Mouse (Mus musculus) R1 (cell line): Measurements from ENCODE around the gene Klf7.

ENCODE experiments used
- DNase-seq: peaks from one replicate; pipeline ENCODE4 v3.0.0-alpha.2; 2018; ENCODE audit warnings: low read depth, low spot score

Gene Klf7

DNA sequence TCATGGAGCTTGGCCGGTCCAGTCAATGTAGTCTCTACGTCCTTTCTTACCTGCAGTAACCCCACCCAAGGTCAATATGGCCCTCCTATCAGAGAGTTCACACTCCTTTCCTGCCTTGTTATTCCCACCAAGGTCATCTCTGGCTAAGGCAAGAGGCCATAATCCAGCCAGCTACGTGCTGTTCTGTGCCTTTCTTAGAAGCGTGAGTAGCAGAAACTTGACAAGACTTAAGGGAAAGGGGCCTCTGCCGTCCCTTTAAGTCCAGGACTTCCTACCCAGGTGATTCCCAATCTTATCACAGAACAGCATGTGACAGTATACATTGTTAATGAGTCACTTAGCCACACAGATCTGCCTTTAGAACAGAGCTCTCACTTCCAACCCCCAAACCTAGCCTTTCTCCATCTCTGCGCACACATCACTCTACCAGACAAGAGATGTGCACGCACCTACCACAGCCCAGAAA lies 16.9 kb downstream of the Klf7 start:
- DNase-seq, result no peak

DNA sequence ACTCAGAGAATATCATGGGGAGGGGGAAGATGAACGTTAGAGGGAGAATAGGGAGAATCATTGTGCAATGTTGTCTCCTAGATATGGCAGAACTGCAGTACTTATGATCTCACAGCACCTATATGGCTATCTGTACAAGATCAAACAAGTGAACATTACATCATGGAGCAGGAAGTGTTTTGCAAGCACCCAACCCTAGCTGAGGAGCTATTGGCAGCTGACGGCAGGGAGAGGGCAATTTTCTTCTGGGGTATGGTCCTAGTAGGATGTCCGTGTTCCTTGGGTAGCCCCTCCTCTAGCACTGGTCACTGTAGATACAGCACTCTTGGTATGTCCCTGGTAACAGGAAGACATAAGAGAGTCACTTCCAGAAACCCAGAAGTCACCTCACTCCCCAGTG lies 17.4 kb downstream of the Klf7 start:
- no peak for DNase-seq

DNA sequence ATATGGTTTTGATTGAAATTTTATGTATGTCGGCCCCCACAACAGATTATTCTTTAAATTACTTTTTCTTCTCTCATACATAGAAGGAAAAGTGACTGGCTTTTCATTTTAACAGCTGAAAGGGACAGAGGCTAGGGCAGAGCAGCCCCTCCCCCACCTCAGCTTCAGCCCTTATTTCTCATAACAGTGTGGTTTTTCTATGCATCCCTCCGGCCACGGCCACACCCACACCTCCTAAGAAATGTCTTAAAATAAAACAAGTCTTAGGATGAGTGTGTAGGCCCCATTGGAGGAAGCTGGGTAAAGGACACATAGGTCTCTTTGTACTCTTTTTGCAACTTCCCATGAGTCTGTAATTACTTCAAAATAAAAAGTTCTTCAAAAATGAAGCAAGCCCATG lies 20.8 kb downstream of the Klf7 start:
- no peak for DNase-seq

DNA sequence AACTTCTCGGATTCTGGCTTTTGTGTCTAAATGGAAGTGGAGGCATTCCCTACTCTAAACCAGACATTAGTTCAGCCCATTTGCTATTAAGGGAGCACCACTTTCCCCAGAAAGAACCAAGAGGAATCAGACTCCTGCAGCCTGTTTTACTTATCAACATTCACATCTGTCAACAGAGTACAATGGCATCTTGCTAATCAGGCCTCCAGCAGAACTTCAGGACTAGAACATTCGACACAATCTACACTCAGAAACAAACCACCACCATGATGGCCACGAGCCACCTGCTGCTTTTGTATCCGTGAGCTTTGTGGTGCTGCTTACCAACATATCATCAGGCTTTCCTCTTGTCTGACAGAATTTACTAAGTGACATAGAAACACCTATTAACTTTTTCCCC lies 23.3 kb downstream of the Klf7 start:
- DNase-seq, result no peak

DNA sequence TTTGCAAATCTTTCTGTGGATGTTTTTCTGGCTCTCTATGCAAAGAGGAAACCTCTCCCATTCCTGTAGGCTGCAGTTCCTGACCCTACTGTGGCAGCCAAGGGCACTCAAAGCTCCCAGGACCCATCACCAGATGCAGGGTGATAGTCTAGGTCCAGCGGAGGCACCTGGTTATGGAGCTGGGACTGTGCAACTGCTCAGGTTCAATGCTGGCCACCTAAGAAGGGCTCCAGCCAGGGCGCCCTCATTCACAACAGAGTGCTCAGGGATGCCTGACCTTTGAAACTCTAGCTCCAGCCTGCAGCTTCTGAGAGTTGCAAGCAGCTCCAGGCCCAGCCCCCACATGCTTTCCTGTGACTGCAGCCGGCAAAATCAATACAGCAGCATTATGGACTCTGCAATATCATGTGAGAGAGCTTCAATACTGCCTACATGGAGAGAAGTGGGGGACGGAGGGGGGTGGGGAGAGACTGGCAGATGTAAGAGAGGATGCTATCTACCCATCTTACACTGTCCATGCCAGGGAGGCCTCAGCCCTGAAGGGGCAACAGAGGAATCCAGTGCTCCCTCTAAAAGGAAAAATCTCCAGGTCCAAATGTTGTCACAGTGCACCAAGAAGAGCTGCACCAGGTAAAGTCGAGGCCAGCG lies 24.3 kb downstream of the Klf7 start:
- no peak for DNase-seq

DNA sequence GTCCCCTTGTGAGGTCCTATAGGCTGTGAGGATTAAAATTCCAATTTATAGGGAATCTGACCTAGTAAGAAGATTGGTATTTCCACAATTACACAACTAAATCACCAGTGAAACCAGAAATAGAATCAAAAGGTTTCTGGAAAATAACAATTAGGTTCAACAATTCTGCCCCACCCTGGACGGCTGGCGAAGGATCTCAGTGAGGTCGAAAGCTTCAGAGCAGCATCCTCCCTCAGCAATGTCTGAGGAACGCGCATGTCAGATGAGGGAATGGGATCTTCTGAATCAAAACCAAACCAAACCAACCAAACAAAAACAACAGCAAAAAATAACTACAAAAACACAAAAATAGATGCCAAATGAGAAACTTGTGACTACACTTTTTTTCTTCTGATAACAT lies 29.1 kb downstream of the Klf7 start:
- DNase-seq, result no peak

DNA sequence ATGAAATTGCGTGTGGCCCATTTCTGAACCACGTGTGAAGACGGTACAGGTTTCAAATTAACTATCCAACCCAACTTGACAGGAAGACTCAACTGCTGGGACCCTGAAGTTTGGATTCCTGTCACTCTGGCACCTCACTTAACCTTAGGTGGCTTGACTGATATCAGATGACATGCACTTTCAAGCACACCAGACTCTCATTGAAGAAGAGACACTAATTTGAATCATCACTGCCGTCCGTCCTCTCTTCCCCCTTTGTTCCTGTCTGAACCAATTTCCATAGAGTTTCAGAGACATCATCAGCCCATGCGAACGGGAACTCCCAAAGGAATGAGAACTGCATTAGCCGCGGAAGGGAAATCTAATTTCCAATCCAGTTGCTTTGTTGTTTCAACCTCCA lies 30.5 kb downstream of the Klf7 start:
- DNase-seq, result no peak

DNA sequence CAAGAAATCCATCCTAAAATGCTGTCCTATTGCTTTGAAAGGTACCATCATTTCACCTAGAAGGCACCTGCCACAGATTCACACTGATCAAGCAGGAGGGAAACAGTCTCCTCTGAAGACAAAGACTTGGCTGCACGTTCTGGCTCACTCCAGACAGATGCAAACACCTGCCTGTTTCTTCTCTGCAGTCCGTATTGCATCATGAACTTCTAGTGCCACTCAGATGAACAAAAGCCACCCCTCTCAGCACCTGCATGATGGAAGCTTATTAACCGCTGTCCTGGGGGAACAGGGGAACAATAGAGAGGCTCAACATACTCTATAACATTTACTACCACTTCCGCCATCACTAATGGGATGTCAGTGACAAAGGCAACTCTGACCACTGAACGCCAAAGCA lies 31.5 kb downstream of the Klf7 start:
- no peak for DNase-seq

DNA sequence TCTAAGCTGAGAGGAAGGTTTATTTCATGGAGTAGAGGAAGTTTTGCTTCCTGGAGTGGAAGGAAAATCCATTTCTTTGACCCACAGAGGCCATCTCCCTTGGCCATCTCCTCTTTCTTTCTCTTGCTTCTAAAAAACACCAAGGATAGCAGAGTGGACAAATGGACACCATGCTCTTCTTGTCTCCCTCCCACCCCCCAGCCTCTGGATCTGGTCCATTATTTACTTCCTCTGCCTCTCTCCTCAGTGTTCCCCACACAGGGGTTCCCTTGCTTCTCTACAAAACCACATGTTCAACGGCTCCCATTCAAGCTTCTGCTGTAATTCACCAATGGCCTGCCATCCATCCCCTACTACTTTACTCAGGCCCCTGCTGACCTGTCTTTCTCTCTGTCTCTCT lies 32.4 kb downstream of the Klf7 start:
- no peak for DNase-seq

DNA sequence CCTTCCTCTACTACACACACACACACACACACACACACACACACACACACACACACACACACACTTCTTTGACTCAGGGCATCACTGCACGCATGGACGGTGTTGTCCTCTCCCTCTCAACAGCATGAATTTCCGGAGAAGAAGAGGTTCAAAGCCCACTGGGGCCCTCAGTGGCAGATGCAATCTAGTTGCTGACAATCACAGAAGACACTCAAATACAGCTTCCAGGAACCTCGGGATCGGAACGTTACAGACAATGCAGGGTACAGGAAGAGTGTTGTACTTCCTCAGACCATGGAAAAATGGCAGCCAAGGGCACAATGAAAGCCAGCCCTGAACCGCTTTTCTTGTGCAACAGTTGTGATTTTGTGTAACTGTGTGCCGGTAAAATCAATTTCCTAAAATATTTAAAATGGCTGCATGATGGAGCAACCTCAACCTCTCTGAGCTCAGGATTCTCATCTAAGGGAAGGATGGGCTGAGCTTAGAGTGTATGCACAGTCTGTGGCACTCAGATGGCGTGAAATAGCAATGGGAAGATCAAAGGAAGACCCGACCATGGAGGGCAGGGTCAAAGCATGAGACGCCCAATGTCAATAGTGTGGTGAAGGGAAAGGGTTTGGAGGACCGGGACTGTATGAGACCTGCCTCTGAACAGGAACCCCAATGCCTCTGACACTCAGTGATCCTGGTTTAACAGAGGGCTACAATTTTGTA lies 33.3 kb downstream of the Klf7 start:
- DNase-seq, result peak; percentile 5

DNA sequence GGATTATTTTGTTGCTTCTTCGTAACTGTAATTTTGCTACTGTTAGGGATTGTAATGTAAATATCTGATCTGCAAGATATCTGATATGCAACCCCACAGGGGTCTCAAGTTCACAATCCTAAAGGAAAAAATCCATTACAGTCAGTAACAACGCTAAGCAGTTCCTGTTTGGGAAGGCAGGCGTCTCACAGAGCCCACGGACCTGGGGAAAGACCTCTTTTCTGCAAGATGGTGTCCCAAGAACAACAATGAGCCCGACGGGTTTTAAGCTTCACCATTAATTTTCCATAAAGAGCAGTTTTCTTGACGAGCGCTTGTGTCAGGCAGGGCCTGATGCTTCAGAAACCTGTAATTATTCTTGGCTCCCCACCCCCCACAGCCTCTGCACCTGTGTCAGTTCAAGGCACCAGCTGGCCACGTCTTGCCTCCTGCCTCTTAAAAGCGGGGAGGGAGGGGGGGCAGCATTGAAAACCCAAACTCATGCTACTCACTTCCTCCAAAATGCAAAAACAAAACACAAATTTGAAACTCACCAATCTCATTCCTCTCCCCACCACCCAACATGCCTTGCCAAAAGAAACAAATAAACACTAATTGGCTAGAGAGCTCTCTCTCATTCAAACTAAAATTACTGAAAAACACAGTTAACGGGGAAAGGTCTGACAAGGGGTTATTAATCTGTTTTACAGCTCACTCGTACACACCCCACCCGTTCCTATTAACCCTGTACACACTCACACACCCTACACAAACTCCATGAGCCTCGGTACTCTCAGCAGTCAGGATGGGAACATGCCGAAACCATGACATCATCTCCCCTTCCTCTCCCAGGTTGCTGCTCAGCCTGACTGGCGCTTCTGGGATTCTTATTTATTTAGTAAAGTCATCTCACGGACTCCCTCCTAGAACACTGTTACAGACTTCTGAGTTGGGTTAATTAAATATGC lies 34.2 kb downstream of the Klf7 start:
- peak; percentile 33 for DNase-seq

DNA sequence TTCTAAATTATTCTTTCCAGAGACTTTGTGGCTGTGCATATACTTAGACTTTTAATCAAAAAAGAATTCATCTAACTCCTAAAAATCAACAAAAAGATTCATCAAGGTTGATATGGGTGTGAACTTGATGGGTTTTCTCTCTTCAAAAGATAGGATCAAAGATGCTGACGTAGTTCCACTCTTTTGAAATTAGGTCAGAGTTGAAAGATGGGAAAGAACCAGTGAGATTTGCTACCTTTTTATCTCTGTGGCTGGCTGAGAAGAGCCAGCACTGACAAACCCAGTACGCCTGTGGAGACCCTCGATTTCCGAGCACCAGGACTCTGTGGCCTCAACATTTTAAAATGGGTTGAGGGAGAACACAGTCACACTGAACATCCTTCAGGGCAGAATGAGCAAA lies 36.2 kb downstream of the Klf7 start:
- DNase-seq, result no peak

DNA sequence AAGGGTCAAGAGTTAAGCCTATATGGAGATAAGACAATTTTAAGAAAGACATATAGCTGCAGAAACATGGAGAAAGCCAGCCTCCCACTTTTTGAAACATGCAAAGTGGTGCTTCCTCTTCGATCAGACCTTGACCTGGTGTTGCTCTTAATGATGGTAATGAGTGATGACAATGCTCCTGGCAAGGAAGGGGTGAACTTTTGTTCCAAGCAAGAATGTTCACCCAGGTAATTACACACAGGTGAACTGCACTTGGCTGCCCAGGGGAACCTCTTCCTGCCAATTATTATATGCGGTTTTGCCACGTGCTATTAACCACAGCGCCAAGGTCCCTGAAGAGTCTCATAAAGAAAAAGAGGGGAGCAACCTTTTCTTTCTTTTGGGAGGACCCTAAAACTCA lies 36.7 kb downstream of the Klf7 start:
- DNase-seq, result no peak

DNA sequence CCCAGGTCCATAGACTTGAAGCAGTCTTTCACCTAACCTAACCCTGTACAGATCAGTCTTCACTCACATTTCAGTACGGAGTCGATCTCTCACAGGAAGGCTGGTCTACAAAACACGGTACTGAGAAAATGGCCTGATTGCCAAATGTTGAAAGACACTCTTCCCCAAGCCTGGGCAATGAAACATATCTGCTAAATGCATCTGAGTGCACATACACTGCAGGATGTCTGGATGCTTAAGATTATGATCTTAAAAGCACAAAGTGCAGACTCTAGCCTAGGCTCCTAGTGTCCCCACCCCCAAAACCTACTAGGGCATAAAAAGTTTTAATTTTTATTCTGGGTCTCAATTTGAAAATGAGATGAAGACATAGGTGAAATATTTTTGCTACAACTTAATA lies 37.4 kb downstream of the Klf7 start:
- no peak for DNase-seq

DNA sequence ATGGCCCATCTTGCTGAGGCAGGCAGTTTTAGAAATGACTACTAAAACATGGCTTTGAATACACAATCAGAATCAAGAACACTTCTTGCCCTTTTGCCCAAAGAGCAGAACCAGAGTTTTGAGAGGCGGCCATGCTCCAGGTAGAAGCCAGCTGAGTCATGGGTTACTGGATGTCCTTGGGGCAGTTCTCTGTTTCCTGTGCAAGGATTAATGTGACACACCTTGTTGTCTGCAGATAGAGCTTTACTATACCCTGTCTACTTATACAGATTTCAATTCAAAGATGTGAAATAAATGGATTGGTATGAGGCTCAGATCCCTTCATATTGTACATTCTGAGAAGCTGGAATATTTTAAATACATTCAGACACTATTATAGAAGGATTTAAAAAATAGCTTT lies 40.3 kb downstream of the Klf7 start:
- DNase-seq, result no peak

DNA sequence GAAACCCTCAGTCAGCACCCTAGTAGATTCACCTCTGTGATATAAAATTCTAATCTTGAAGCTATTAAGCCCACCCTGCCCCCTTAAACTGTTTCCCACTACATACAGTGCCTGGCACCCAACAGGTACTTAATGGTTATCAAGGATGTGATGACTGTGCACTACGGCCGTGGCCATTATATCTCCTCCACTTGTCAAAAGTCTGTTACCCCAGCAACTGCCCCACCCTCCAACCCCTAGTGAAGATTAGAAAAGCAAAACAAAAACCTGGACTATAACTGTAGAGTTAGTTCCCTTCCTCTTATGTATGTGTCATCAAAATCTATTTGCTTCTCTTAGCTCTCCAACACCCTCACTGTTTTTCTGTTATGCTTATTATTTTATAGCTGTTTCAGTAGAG lies 40.9 kb downstream of the Klf7 start:
- DNase-seq, result no peak

DNA sequence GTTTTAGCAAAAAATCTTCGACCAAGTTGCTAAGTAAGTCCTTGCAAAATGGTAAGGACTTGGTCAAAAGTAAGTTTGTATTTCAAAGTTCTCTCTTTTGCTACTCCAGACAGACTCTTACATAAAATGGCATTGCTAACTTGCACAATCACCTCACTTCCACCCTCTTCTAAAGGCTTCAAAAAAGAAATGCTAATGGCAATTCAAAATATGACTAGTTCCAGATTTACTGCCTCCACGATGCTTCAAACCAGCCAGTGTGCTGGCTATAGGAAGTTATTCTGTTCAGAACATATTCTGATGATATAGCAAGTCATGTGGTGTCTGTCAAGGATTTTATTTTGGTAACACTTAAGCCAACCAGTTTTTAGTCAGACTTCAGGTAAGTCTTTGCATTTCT lies 41.8 kb downstream of the Klf7 start:
- DNase-seq, result no peak

DNA sequence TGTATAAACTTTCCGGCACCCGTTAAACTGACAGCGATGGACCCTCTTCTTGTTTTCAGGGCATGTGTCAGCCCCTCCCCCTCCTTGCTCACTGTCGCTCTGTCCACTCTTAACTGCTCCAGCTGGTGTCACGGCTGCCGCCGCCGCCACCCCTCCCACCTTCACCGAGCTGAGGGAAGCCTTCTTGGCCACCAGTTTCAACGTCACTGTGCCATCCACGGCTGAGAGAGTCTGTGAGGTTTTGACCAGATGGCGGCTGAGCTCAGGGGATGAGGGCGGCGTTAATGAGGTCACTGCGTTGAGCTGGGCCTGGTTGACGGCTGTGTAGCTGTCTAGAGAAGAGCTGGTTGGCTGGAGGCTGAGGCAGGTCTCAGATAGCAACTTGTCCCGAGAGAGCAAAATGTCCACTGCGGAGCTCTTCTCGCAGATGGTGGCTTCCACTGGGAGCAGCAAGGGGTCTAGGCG lies 43.3 kb downstream of the Klf7 start:
- peak; percentile 18 for DNase-seq

DNA sequence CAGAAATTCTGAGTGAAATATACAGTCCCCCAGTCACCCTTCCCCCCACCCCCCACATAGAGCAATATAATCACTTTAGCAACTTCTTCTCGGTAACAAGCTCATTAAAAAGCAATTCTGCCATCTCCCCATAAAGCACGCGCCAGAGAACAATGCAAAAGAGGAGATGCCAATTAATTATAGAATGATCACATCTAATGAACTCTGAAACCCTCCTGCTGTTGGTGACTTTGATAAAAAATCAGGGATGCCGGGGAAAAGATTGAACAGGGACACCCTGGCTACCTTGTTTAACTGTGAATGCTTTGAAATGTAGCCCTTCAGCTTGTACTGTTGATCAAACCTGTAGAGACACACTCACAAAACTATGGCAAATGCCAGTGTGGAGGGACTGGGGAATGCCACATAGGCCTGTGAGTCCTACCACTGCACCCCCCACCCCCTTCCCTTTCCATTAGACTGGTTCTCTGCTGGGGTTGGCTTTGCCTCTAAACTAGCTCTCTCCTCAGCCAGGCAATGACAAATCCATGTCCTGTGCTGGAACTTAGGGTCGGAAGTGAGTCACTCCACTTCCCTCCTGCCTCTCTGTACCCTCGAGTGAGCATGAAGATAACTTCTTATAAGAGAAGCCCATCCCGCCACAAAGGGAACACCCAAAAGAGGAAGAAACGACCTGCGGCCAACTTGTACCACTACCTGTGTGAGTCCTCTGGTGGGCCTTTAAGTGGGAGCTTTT lies 43.9 kb downstream of the Klf7 start:
- DNase-seq, result no peak

DNA sequence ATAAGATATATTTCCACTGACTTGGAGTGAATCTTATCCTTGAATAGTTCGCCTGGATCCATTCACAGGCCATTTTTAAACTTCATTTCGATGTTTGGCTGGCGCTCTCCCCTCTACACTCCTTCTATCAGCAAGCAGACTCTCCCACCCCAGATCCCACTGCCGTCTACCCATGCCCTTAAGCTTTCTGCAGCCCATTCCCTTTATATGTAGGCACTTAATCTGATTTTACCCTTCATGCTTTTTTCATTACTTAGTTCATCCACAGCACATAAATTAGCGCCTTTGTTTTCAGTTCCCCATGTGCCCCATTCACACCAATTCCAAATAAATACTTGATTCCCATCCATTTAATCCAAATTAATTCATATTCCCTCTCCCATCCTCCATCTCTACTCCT lies 48.0 kb downstream of the Klf7 start:
- no peak for DNase-seq

DNA sequence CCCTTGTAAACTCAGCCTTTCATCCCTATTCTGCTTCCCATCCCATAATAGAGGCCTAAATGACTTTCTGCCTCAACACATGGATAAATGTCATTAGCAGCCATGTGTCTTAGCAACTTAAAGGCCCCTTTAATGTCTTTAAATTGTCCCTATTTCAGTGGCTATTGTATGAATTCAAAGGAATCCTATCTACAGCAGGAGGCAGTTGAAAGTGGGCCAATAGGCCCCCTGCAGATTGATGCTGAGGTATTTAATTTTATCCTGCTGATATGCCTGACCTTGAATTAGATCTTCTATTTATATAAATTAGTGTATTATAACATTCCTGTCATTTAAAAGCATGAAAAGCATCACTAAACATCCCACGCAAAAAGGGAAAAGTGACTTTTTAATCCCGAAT lies 51.1 kb downstream of the Klf7 start:
- no peak for DNase-seq
